Mouse (Mus musculus) stomach, postnatal 0 days (tissue): ENCODE data around the gene Alcam.

ENCODE experiments used
- CTCF ChIP-seq: IDR thresholded peaks from 2 replicates; pipeline ENCODE4 v1.5.1; 2016; ENCODE audit warnings: antibody characterized with exemption, low read depth, mild to moderate bottlenecking, moderate library complexity
- EP300 ChIP-seq: optimal IDR thresholded peaks from 2 replicates; pipeline ENCODE3; 2016; ENCODE audit warnings: antibody characterized with exemption

DNA sequence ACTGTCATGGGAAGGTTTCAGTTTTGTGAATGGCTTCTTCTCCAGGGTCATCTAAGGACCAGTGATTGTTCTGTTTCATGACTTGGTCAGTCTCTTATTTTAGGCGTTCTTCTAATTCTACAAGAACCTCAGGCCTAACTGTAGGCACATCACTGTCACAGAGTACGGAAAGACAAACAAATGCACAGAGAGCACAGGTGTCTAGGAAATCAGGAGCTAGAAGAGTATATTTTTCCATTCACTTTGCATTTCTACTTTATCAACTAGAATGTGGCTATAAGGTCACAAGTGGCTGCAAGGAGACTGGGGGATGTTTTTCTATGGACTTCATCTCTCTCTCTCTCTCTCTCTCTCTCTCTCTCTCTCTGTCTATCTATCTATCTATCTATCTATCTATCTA is 19.2 kb upstream of the Alcam start:
- TF ChIP-seq EP300 (no peak), CTCF (no peak)
